Mouse (Mus musculus): ENCODE results near the gene Sema4d. TPM values are rescaled to one million over a fixed set of nuclear protein-coding genes. Genes with fewer than 3 reads are reported as not detected.

The Sema4d gene
- polyA plus RNA-seq, 1 experiment from 2014 or later: 7.0 TPM

- Histone ChIP-seq H3K9ac (no peak overlapping the region), H3K4me2 (replicated peaks) (no peak overlapping the region), H3K9me3 (no peaks in the 10 kb centered on the region), H3K27ac (no peak overlapping the region), H3K27me3 (replicated peaks) (no peaks in the 10 kb centered on the region), H3K36me3 (no peaks in the 10 kb centered on the region), H3K4me3 (replicated peaks) (no peak overlapping the region), H3K4me1 (replicated peaks) (no peaks in the 10 kb centered on the region)
- WGBS: 89% methylated on average over 14 of the region's 14 CpGs
- no peak for ATAC-seq
Measured at GRCm38 (mm10) chr13:51770647-51771427, 22.7 kb downstream of the Sema4d start.

- H3K27me3 ChIP-seq (replicated peaks): no peaks in the 10 kb centered on the region
- H3K4me1 ChIP-seq (replicated peaks): no peaks in the 10 kb centered on the region
- H3K36me3 ChIP-seq: no peaks in the 10 kb centered on the region
- no peaks in the 10 kb centered on the region for H3K9me3 ChIP-seq
- no peak overlapping the region for H3K27ac ChIP-seq
- no peak overlapping the region for H3K9ac ChIP-seq
- WGBS: 70% methylated on average over 14 of the region's 14 CpGs
- ATAC-seq: peak; percentile 34; the same call in 1 of the 2 replicates
- no peak overlapping the region for H3K4me3 ChIP-seq (replicated peaks)
- no peak overlapping the region for H3K4me2 ChIP-seq (replicated peaks)
Measured at GRCm38 (mm10) chr13:51767991-51768761, 25.4 kb downstream of the Sema4d start.

- Histone ChIP-seq H3K4me2 (replicated peaks) (no peak overlapping the region), H3K4me1 (replicated peaks) (no peaks in the 10 kb centered on the region), H3K27me3 (replicated peaks) (no peaks in the 10 kb centered on the region), H3K9ac (no peak overlapping the region), H3K9me3 (no peaks in the 10 kb centered on the region), H3K27ac (no peak overlapping the region), H3K36me3 (no peaks in the 10 kb centered on the region), H3K4me3 (replicated peaks) (no peak overlapping the region)
- WGBS: 70% methylated on average over 8 of the region's 8 CpGs
- no peak for ATAC-seq
Measured at GRCm38 (mm10) chr13:51767513-51767912, 26.0 kb downstream of the Sema4d start.

GRCm38 (mm10) chr13:51766756-51767155 is 26.8 kb downstream of the Sema4d start:
- H3K27ac ChIP-seq: no peak overlapping the region
- no peak overlapping the region for H3K4me3 ChIP-seq (replicated peaks)
- no peaks in the 10 kb centered on the region for H3K4me1 ChIP-seq (replicated peaks)
- H3K4me2 ChIP-seq (replicated peaks): no peak overlapping the region
- H3K9me3 ChIP-seq: no peaks in the 10 kb centered on the region
- no peaks in the 10 kb centered on the region for H3K36me3 ChIP-seq
- no peak for ATAC-seq
- H3K27me3 ChIP-seq (replicated peaks): no peaks in the 10 kb centered on the region
- H3K9ac ChIP-seq: no peak overlapping the region
- WGBS: 82% methylated on average over 4 of the region's 4 CpGs

GRCm38 (mm10) chr13:51765369-51765768 is 28.2 kb downstream of the Sema4d start:
- 76% methylated on average over 5 of the region's 5 CpGs for WGBS
- H3K9me3 ChIP-seq: no peaks in the 10 kb centered on the region
- no peak overlapping the region for H3K9ac ChIP-seq
- H3K27ac ChIP-seq: no peak overlapping the region
- H3K36me3 ChIP-seq: no peaks in the 10 kb centered on the region
- H3K4me3 ChIP-seq (replicated peaks): no peak overlapping the region
- H3K4me2 ChIP-seq (replicated peaks): no peak overlapping the region
- no peaks in the 10 kb centered on the region for H3K27me3 ChIP-seq (replicated peaks)
- no peak for ATAC-seq
- H3K4me1 ChIP-seq (replicated peaks): no peaks in the 10 kb centered on the region

- Histone ChIP-seq H3K4me2 (replicated peaks) (no peak overlapping the region), H3K4me1 (replicated peaks) (no peaks in the 10 kb centered on the region), H3K9ac (no peak overlapping the region), H3K36me3 (no peaks in the 10 kb centered on the region), H3K27me3 (replicated peaks) (no peaks in the 10 kb centered on the region), H3K9me3 (no peaks in the 10 kb centered on the region), H3K27ac (no peak overlapping the region), H3K4me3 (replicated peaks) (no peak overlapping the region)
- 80% methylated on average over 12 of the region's 12 CpGs for WGBS
- no peak for ATAC-seq
Measured at GRCm38 (mm10) chr13:51763019-51763698, 30.4 kb downstream of the Sema4d start.

GRCm38 (mm10) chr13:51761186-51761813 is 32.2 kb downstream of the Sema4d start:
- WGBS: 72% methylated on average over 10 of the region's 10 CpGs
- no peaks in the 10 kb centered on the region for H3K27me3 ChIP-seq (replicated peaks)
- H3K4me3 ChIP-seq (replicated peaks): no peak overlapping the region
- H3K4me1 ChIP-seq (replicated peaks): peaks cover 6% of the 10 kb centered on the region
- H3K4me2 ChIP-seq (replicated peaks): no peak overlapping the region
- H3K27ac ChIP-seq: no peak overlapping the region
- H3K9ac ChIP-seq: no peak overlapping the region
- H3K36me3 ChIP-seq: no peaks in the 10 kb centered on the region
- no peak for ATAC-seq
- H3K9me3 ChIP-seq: no peaks in the 10 kb centered on the region

- H3K4me3 ChIP-seq (replicated peaks): no peak overlapping the region
Measured at GRCm38 (mm10) chr13:51759256-51759987, 34.1 kb downstream of the Sema4d start.

GRCm38 (mm10) chr13:51758428-51758827 is 35.1 kb downstream of the Sema4d start:
- Histone ChIP-seq H3K4me2 (replicated peaks) (no peak overlapping the region), H3K27ac (no peak overlapping the region), H3K27me3 (replicated peaks) (no peaks in the 10 kb centered on the region), H3K9me3 (no peaks in the 10 kb centered on the region), H3K9ac (no peak overlapping the region), H3K4me1 (replicated peaks) (peaks cover 14% of the 10 kb centered on the region), H3K4me3 (replicated peaks) (no peak overlapping the region), H3K36me3 (no peaks in the 10 kb centered on the region)
- WGBS: 75% methylated on average over 9 of the region's 9 CpGs
- ATAC-seq: no peak

More at GRCm38 (mm10) chr13:51759256-51759987, 34.1 kb downstream of the Sema4d start:
- Histone ChIP-seq H3K4me1 (replicated peaks) (peaks cover 14% of the 10 kb centered on the region), H3K9ac (no peak overlapping the region), H3K27me3 (replicated peaks) (no peaks in the 10 kb centered on the region), H3K36me3 (no peaks in the 10 kb centered on the region), H3K4me2 (replicated peaks) (no peak overlapping the region), H3K9me3 (no peaks in the 10 kb centered on the region), H3K27ac (no peak overlapping the region)
- WGBS: 91% methylated on average over 6 of the region's 6 CpGs
- ATAC-seq: no peak

- Histone ChIP-seq H3K4me2 (replicated peaks) (no peak overlapping the region), H3K9me3 (no peaks in the 10 kb centered on the region), H3K36me3 (no peaks in the 10 kb centered on the region), H3K9ac (no peak overlapping the region), H3K4me1 (replicated peaks) (peaks cover 17% of the 10 kb centered on the region), H3K4me3 (replicated peaks) (no peak overlapping the region), H3K27ac (no peak overlapping the region), H3K27me3 (replicated peaks) (no peaks in the 10 kb centered on the region)
- WGBS: 65% methylated on average over 2 of the region's 2 CpGs
- ATAC-seq: no peak
Measured at GRCm38 (mm10) chr13:51757099-51757498, 36.4 kb downstream of the Sema4d start.

GRCm38 (mm10) chr13:51756563-51756962 is 37.0 kb downstream of the Sema4d start:
- H3K36me3 ChIP-seq: no peaks in the 10 kb centered on the region
- no peak overlapping the region for H3K4me3 ChIP-seq (replicated peaks)
- WGBS: 40% methylated on average over 3 of the region's 3 CpGs
- H3K4me1 ChIP-seq (replicated peaks): peaks cover 17% of the 10 kb centered on the region
- H3K4me2 ChIP-seq (replicated peaks): no peak overlapping the region
- H3K27me3 ChIP-seq (replicated peaks): no peaks in the 10 kb centered on the region
- no peak overlapping the region for H3K9ac ChIP-seq
- H3K9me3 ChIP-seq: no peaks in the 10 kb centered on the region
- ATAC-seq: peak; percentile 48; the same call in 1 of the 2 replicates
- H3K27ac ChIP-seq: 0 out of 2 replicates have a peak overlapping the region, but pooled peaks have one; percentile 6
